Mouse (Mus musculus): ENCODE measurements around the gene Tbk1. TPM values are rescaled to one million over a fixed set of nuclear protein-coding genes. Genes with fewer than 3 reads are reported as not detected.
A peak's percentile ranks its signal among the peaks of the same experiment; 100 is the strongest.

Tbk1 gene
- polyA plus RNA-seq, 1 experiment from 2014 or later: 30.1 TPM

- Histone ChIP-seq H3K36me3 (no peaks in the 10 kb centered on the region), H3K27me3 (replicated peaks) (no peaks in the 10 kb centered on the region), H3K9me3 (no peaks in the 10 kb centered on the region), H3K4me2 (no peak overlapping the region), H3K27ac (no peak overlapping the region), H3K4me3 (replicated peaks) (no peak overlapping the region), H3K9ac (no peak overlapping the region), H3K4me1 (peaks cover 27% of the 10 kb centered on the region)
- no peak for ATAC-seq (ENCODE audit: insufficient read depth, low FRiP score, low read depth)
- 84% methylated on average over 16 of the region's 16 CpGs for WGBS
These were observed 78.6 kb downstream of the Tbk1 start for GRCm38 (mm10) chr10:121507755-121508544.

- H3K9me3 ChIP-seq: no peaks in the 10 kb centered on the region
- peaks cover 27% of the 10 kb centered on the region for H3K4me1 ChIP-seq
- H3K27me3 ChIP-seq (replicated peaks): no peaks in the 10 kb centered on the region
- H3K36me3 ChIP-seq: no peaks in the 10 kb centered on the region
- no peak overlapping the region for H3K9ac ChIP-seq
- peak overlapping the region; percentile 26 for H3K4me2 ChIP-seq
- 29% methylated on average over 29 of the region's 29 CpGs for WGBS
- no peak overlapping the region for H3K4me3 ChIP-seq (replicated peaks)
- H3K27ac ChIP-seq: peak overlapping the region; percentile 76
- peak; percentile 30; the same call in 1 of the 2 replicates for ATAC-seq (ENCODE audit: insufficient read depth, low FRiP score, low read depth)
These were observed 79.6 kb downstream of the Tbk1 start for GRCm38 (mm10) chr10:121506731-121507583.

GRCm38 (mm10) chr10:121505929-121506328 lies 80.7 kb downstream of the Tbk1 start:
- H3K27ac ChIP-seq: peak overlapping the region; percentile 75
- H3K4me2 ChIP-seq: peak overlapping the region; percentile 59
- H3K36me3 ChIP-seq: no peaks in the 10 kb centered on the region
- peaks cover 27% of the 10 kb centered on the region for H3K4me1 ChIP-seq
- no peak overlapping the region for H3K9ac ChIP-seq
- H3K27me3 ChIP-seq (replicated peaks): no peaks in the 10 kb centered on the region
- ATAC-seq (ENCODE audit: insufficient read depth, low FRiP score, low read depth): no peak
- no peaks in the 10 kb centered on the region for H3K9me3 ChIP-seq
- H3K4me3 ChIP-seq (replicated peaks): peak overlapping the region; percentile 39; the same call in 1 of the 2 replicates
- 44% methylated on average over 7 of the region's 7 CpGs for WGBS

GRCm38 (mm10) chr10:121504973-121505911 lies 81.3 kb downstream of the Tbk1 start:
- H3K36me3 ChIP-seq: no peaks in the 10 kb centered on the region
- peak; percentile 70 for ATAC-seq (ENCODE audit: insufficient read depth, low FRiP score, low read depth)
- peak overlapping the region; percentile 39 for H3K4me3 ChIP-seq (replicated peaks)
- no peaks in the 10 kb centered on the region for H3K9me3 ChIP-seq
- H3K4me1 ChIP-seq: peaks cover 26% of the 10 kb centered on the region
- H3K27ac ChIP-seq: peak overlapping the region; percentile 75
- 17% methylated on average over 35 of the region's 35 CpGs for WGBS
- H3K27me3 ChIP-seq (replicated peaks): no peaks in the 10 kb centered on the region
- peak overlapping the region; percentile 59 for H3K4me2 ChIP-seq
- H3K9ac ChIP-seq: no peak overlapping the region; the same call in 1 of the 2 replicates

GRCm38 (mm10) chr10:121501160-121501559 lies 85.4 kb downstream of the Tbk1 start:
- WGBS: 68% methylated on average over 5 of the region's 5 CpGs
- no peaks in the 10 kb centered on the region for H3K27me3 ChIP-seq (replicated peaks)
- no peak for ATAC-seq (ENCODE audit: insufficient read depth, low FRiP score, low read depth)
- H3K27ac ChIP-seq: no peak overlapping the region
- H3K9me3 ChIP-seq: no peaks in the 10 kb centered on the region
- H3K4me2 ChIP-seq: no peak overlapping the region
- H3K4me3 ChIP-seq (replicated peaks): no peak overlapping the region
- H3K36me3 ChIP-seq: no peaks in the 10 kb centered on the region
- peaks cover 11% of the 10 kb centered on the region for H3K4me1 ChIP-seq
- no peak overlapping the region for H3K9ac ChIP-seq

GRCm38 (mm10) chr10:121500034-121500433 lies 86.6 kb downstream of the Tbk1 start:
- Histone ChIP-seq H3K27me3 (replicated peaks) (no peaks in the 10 kb centered on the region), H3K4me2 (no peak overlapping the region), H3K27ac (no peak overlapping the region), H3K9ac (no peak overlapping the region), H3K9me3 (no peaks in the 10 kb centered on the region), H3K4me3 (replicated peaks) (no peak overlapping the region), H3K36me3 (no peaks in the 10 kb centered on the region), H3K4me1 (peaks cover 3% of the 10 kb centered on the region; the same call in 1 of the 2 replicates)
- peak; percentile 40; the same call in 1 of the 2 replicates for ATAC-seq (ENCODE audit: insufficient read depth, low FRiP score, low read depth)
- 48% methylated on average over 5 of the region's 5 CpGs for WGBS

GRCm38 (mm10) chr10:121499063-121499462 lies 87.5 kb downstream of the Tbk1 start:
- H3K27me3 ChIP-seq (replicated peaks): no peaks in the 10 kb centered on the region
- no peak overlapping the region for H3K9ac ChIP-seq
- WGBS: 69% methylated on average over 2 of the region's 2 CpGs
- H3K9me3 ChIP-seq: no peaks in the 10 kb centered on the region
- H3K4me1 ChIP-seq: peaks cover 3% of the 10 kb centered on the region; the same call in 1 of the 2 replicates
- no peak overlapping the region for H3K4me3 ChIP-seq (replicated peaks)
- no peak overlapping the region for H3K27ac ChIP-seq
- no peak for ATAC-seq (ENCODE audit: insufficient read depth, low FRiP score, low read depth)
- no peak overlapping the region for H3K4me2 ChIP-seq
- H3K36me3 ChIP-seq: no peaks in the 10 kb centered on the region

- Histone ChIP-seq H3K4me2 (no peak overlapping the region), H3K4me3 (replicated peaks) (no peak overlapping the region), H3K9me3 (no peaks in the 10 kb centered on the region), H3K4me1 (peaks cover 3% of the 10 kb centered on the region; the same call in 1 of the 2 replicates), H3K27ac (peak overlapping the region; percentile 69), H3K9ac (no peak overlapping the region), H3K36me3 (no peaks in the 10 kb centered on the region), H3K27me3 (replicated peaks) (no peaks in the 10 kb centered on the region)
- 61% methylated on average over 8 of the region's 8 CpGs for WGBS
- peak; percentile 50; the same call in 1 of the 2 replicates for ATAC-seq (ENCODE audit: insufficient read depth, low FRiP score, low read depth)
These were observed 88.1 kb downstream of the Tbk1 start for GRCm38 (mm10) chr10:121498481-121498904.

- Histone ChIP-seq H3K27ac (peak overlapping the region; percentile 69), H3K4me3 (replicated peaks) (no peak overlapping the region), H3K4me2 (no peak overlapping the region), H3K9me3 (no peaks in the 10 kb centered on the region), H3K4me1 (peaks cover 3% of the 10 kb centered on the region; the same call in 1 of the 2 replicates), H3K36me3 (no peaks in the 10 kb centered on the region), H3K27me3 (replicated peaks) (no peaks in the 10 kb centered on the region), H3K9ac (no peak overlapping the region)
- 79% methylated on average over 7 of the region's 7 CpGs for WGBS
- no peak for ATAC-seq (ENCODE audit: insufficient read depth, low FRiP score, low read depth)
These were observed 88.6 kb downstream of the Tbk1 start for GRCm38 (mm10) chr10:121497968-121498367.

GRCm38 (mm10) chr10:121496616-121497015 lies 90.0 kb downstream of the Tbk1 start:
- no peak for ATAC-seq (ENCODE audit: insufficient read depth, low FRiP score, low read depth)

More at GRCm38 (mm10) chr10:121496616-121497015, 90.0 kb downstream of the Tbk1 start:
- Histone ChIP-seq H3K9me3 (no peaks in the 10 kb centered on the region), H3K36me3 (no peaks in the 10 kb centered on the region), H3K9ac (no peak overlapping the region), H3K4me2 (no peak overlapping the region), H3K4me1 (peaks cover 3% of the 10 kb centered on the region; the same call in 1 of the 2 replicates), H3K27ac (no peak overlapping the region), H3K4me3 (replicated peaks) (no peak overlapping the region), H3K27me3 (replicated peaks) (no peaks in the 10 kb centered on the region)
- 51% methylated on average over 7 of the region's 7 CpGs for WGBS
